Mouse (Mus musculus) embryonic fibroblast, embryonic 13.5 days (primary cell): Measurements from ENCODE around the gene Mrgprg.

Experiments used
- CTCF ChIP-seq: IDR thresholded peaks from 2 replicates; pipeline ENCODE4 v1.5.1; 2011; ENCODE audit warnings: mild to moderate bottlenecking, control low read depth, low read length, moderate library complexity, borderline replicate concordance; ENCODE audit not compliant: insufficient read depth
- POLR2A ChIP-seq: IDR thresholded peaks from 2 replicates; pipeline ENCODE4 v1.6.1; 2011; ENCODE audit warnings: low read depth, mild to moderate bottlenecking, control low read depth, low read length, moderate library complexity

GRCm38 (mm10) chr7:143801195-143802065 lies 34.6 kb upstream of the Mrgprg start:
- TF ChIP-seq CTCF (no peak), POLR2A (no peak)
